Mouse (Mus musculus) heart, postnatal 0 days (tissue): ENCODE measurements around the gene Urad.

Source experiments
- CTCF ChIP-seq: IDR thresholded peaks from 2 replicates; pipeline ENCODE4 v1.5.1; 2016; ENCODE audit warnings: antibody characterized with exemption, control low read depth, low read depth
- EP300 ChIP-seq: IDR thresholded peaks from 2 replicates; pipeline ENCODE4 v1.6.1; 2016; ENCODE audit warnings: antibody characterized with exemption, low read depth

DNA sequence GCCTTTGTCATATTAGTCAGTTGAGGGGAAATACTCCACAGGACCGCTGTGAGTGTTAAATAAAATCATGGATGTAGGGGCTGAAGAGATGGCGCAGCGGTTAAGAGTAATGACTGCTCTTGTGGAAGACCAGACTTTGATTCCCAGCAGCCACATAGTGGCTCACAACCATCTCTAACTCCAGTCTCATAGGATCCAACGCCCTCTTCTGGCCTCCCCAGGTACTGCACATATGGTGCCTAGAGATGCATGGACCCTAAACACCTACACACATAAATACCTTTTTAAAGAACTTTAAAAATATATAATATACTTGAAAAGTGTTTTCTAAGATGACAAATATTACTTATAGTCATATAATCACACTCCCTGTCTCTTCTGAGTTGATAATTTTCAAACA lies 37.9 kb downstream of the Urad start:
- no peak for TF ChIP-seq EP300
- no peak for TF ChIP-seq CTCF
